Mouse (Mus musculus): ENCODE measurements around the gene Zbtb16. TPM values are rescaled to one million over a fixed set of nuclear protein-coding genes. Genes with fewer than 3 reads are reported as not detected.

Gene Zbtb16
- total and polyA plus RNA-seq, 3 experiments, result 0.04 to 0.72 TPM; not detected in 1

GRCm38 (mm10) chr9:48865235-48865634 lies 29.2 kb upstream of the Zbtb16 start:
- Histone ChIP-seq H3K27me3 (ENCODE audit: control insufficient read depth in 1 of 2, insufficient read depth in 2 of 2, low read length in 2 of 2) (no peaks in the 10 kb centered on the region; a peak in 1 of 4 replicates), H3K9ac (ENCODE audit: control insufficient read depth, low read depth, low read length, poor library complexity, severe bottlenecking) (no peak overlapping the region), H3K9me3 (replicated peaks; ENCODE audit: insufficient read depth, low read length) (no peaks in the 10 kb centered on the region), H3K4me3 (ENCODE audit: control insufficient read depth in 1 of 2, insufficient read depth in 1 of 2, low read depth in 2 of 2, low read length in 2 of 2) (no peak overlapping the region), H3K79me2 (ENCODE audit: control insufficient read depth, insufficient read depth, low read length, poor library complexity) (no peaks in the 10 kb centered on the region), H3K4me1 (ENCODE audit: control insufficient read depth in 1 of 2, insufficient read depth in 2 of 2, low read length in 2 of 2) (no peaks in the 10 kb centered on the region), H3K36me3 (ENCODE audit: control insufficient read depth in 1 of 2, insufficient read depth in 2 of 2, low read length in 2 of 2) (no peaks in the 10 kb centered on the region), H3K27ac (ENCODE audit: control insufficient read depth, low read depth, low read length) (no peak overlapping the region)
- DNase-seq (ENCODE audit: low read depth, low spot score), result no peak
- TF ChIP-seq UBTF (IDR thresholded peaks at IDR 0.05; ENCODE audit: borderline replicate concordance, insufficient read depth, low read depth, low read length), result no peak
- no peak for TF ChIP-seq HCFC1 (IDR thresholded peaks at IDR 0.05; ENCODE audit: low read depth, low read length)
- TF ChIP-seq NELFE (IDR thresholded peaks at IDR 0.05; ENCODE audit: low read depth, low read length), result no peak
- no peak for TF ChIP-seq E2F4 (IDR thresholded peaks at IDR 0.05; ENCODE audit: borderline replicate concordance, low read depth, low read length)
- TF ChIP-seq GATA1 (IDR thresholded peaks at IDR 0.05; ENCODE audit: low read depth, low read length), result no peak
- no peak for TF ChIP-seq POLR2AphosphoS5 (IDR thresholded peaks at IDR 0.05; ENCODE audit: borderline replicate concordance, low read depth, low read length)
- TF ChIP-seq SMC3 (IDR thresholded peaks at IDR 0.05; ENCODE audit: low read depth, low read length), result no peak
- TF ChIP-seq RCOR1 (IDR thresholded peaks at IDR 0.05; ENCODE audit: low read depth, low read length), result no peak
- TF ChIP-seq MAZ (IDR thresholded peaks at IDR 0.05; ENCODE audit: low read depth, low read length), result no peak
- TF ChIP-seq ZMIZ1 (IDR thresholded peaks at IDR 0.05; ENCODE audit: low read depth, low read length), result no peak
- TF ChIP-seq SIN3A (IDR thresholded peaks at IDR 0.05; ENCODE audit: low read length), result no peak
- no peak for TF ChIP-seq NRF1 (IDR thresholded peaks at IDR 0.05; ENCODE audit: insufficient read depth, low read depth, low read length, poor library complexity, severe bottlenecking)
- no peak for TF ChIP-seq ETS1 (IDR thresholded peaks at IDR 0.05; ENCODE audit: low read depth, low read length)

- Histone ChIP-seq H3K9ac (ENCODE audit: control insufficient read depth, low read depth, low read length, poor library complexity, severe bottlenecking) (no peak overlapping the region), H3K4me3 (ENCODE audit: control insufficient read depth in 1 of 2, insufficient read depth in 1 of 2, low read depth in 2 of 2, low read length in 2 of 2) (no peak overlapping the region), H3K79me2 (ENCODE audit: control insufficient read depth, insufficient read depth, low read length, poor library complexity) (no peaks in the 10 kb centered on the region), H3K36me3 (ENCODE audit: control insufficient read depth in 1 of 2, insufficient read depth in 2 of 2, low read length in 2 of 2) (no peaks in the 10 kb centered on the region), H3K9me3 (replicated peaks; ENCODE audit: insufficient read depth, low read length) (no peaks in the 10 kb centered on the region), H3K4me1 (ENCODE audit: control insufficient read depth in 1 of 2, insufficient read depth in 2 of 2, low read length in 2 of 2) (no peaks in the 10 kb centered on the region), H3K27ac (ENCODE audit: control insufficient read depth, low read depth, low read length) (no peak overlapping the region), H3K27me3 (ENCODE audit: control insufficient read depth in 1 of 2, insufficient read depth in 2 of 2, low read length in 2 of 2) (no peaks in the 10 kb centered on the region; a peak in 1 of 4 replicates)
- TF ChIP-seq POLR2AphosphoS2 (IDR thresholded peaks at IDR 0.05; ENCODE audit: low read length) (no peak), SIN3A (IDR thresholded peaks at IDR 0.05; ENCODE audit: low read length) (no peak), ZKSCAN1 (IDR thresholded peaks at IDR 0.05; ENCODE audit: low read depth, low read length) (no peak), KAT2A (conservative IDR thresholded peaks at IDR 0.05; ENCODE audit: low read depth, low read length) (no peak), MEF2A (IDR thresholded peaks at IDR 0.05; ENCODE audit: extremely low read depth, insufficient replicate concordance, low read depth, low read length, poor library complexity, severe bottlenecking) (no peak), GATA1 (IDR thresholded peaks at IDR 0.05; ENCODE audit: low read depth, low read length) (no peak), HCFC1 (IDR thresholded peaks at IDR 0.05; ENCODE audit: low read depth, low read length) (no peak), NRF1 (IDR thresholded peaks at IDR 0.05; ENCODE audit: insufficient read depth, low read depth, low read length, poor library complexity, severe bottlenecking) (no peak), CTCF (IDR thresholded peaks at IDR 0.05 in 2 of 3, conservative IDR thresholded peaks at IDR 0.05 in 1 of 3; ENCODE audit: control insufficient read depth in 1 of 3, insufficient read depth in 1 of 3, low read depth in 2 of 3, low read length in 3 of 3, poor library complexity in 1 of 3, severe bottlenecking in 1 of 3) (no peak), EP300 (IDR thresholded peaks at IDR 0.05; ENCODE audit: low read depth in 1 of 2, low read length in 2 of 2) (no peak), POLR2A (IDR thresholded peaks at IDR 0.05; ENCODE audit: control insufficient read depth in 1 of 2, insufficient read depth in 1 of 2, low read depth in 1 of 2, low read length in 2 of 2, poor library complexity in 1 of 2) (no peak), USF2 (IDR thresholded peaks at IDR 0.05; ENCODE audit: borderline replicate concordance in 1 of 2, insufficient read depth in 1 of 2, low read depth in 1 of 2, low read length in 2 of 2) (no peak), E2F4 (IDR thresholded peaks at IDR 0.05; ENCODE audit: borderline replicate concordance, low read depth, low read length) (no peak), MYB (IDR thresholded peaks at IDR 0.05; ENCODE audit: low read depth, low read length) (no peak), RAD21 (IDR thresholded peaks at IDR 0.05; ENCODE audit: low read depth, low read length) (no peak), SMC3 (IDR thresholded peaks at IDR 0.05; ENCODE audit: low read depth, low read length) (no peak), TBP (IDR thresholded peaks at IDR 0.05; ENCODE audit: low read depth, low read length) (no peak), MYC (IDR thresholded peaks at IDR 0.05; ENCODE audit: low read depth, low read length) (no peak), MAFK (IDR thresholded peaks at IDR 0.05; ENCODE audit: borderline replicate concordance, low read depth, low read length) (no peak)
- no peak for DNase-seq (ENCODE audit: low read depth, low spot score)
Measured at GRCm38 (mm10) chr9:48861481-48861880, 25.5 kb upstream of the Zbtb16 start.
